Mouse (Mus musculus) stomach, postnatal 0 days (tissue): ENCODE measurements at regions not wholly inside any gene's neighbourhood (a gene's known extent, or its start where the extent isn't known, plus 50 kb on each side); places are given as distances from the start of the nearest gene placed in this dataset.

Experiments
- CTCF ChIP-seq: IDR thresholded peaks from 2 replicates; pipeline ENCODE4 v1.5.1; 2016; ENCODE audit warnings: antibody characterized with exemption, low read depth, mild to moderate bottlenecking, moderate library complexity
- EP300 ChIP-seq: optimal IDR thresholded peaks from 2 replicates; pipeline ENCODE3; 2016; ENCODE audit warnings: antibody characterized with exemption

- TF ChIP-seq CTCF (no peak), EP300 (no peak)
These were observed 134.9 kb upstream of the Syt13 start for GRCm38 (mm10) chr2:92780021-92780420.
